Comparison of ENCODE assay signal across 10 mouse cellular contexts in genomic region chr14:8218730-8219380, GRCm38 (mm10). TPM values are rescaled to one million over a fixed set of nuclear protein-coding genes. Genes with fewer than 3 reads are reported as not detected.
A peak's percentile ranks its signal among the peaks of the same experiment; 100 is the strongest.
DNase-seq lines count a peak whose midpoint lies in the region; ATAC-seq lines count a peak whose summit lies in the region.
"Had no signal": no experiment of that assay in that cellular context is flagged by ENCODE, and none has a peak within 500 bp of the region (broad histone marks: within the 10 kb centered on the region; RNA-seq: fewer than 3 reads in every experiment).

No protein-coding gene starts in this region.

- no peak for DNase-seq in limb, embryonic 10.5 days (ENCODE audit: low spot score)
- peak; percentile 37 for DNase-seq in embryonic facial prominence, embryonic 11.5 days (ENCODE audit: low spot score)
- no peak for DNase-seq in thymus, postnatal 14 days
- no peak for DNase-seq in thymus, adult 18-20 months
- no peak for DNase-seq in frontal cortex, postnatal 10 days (ENCODE audit: low spot score in 2 of 2)

- H3K27me3 ChIP-seq in limb, embryonic 12.5 days, result 0 out of 2 replicates have a peak, but pooled peaks cover 10% of the 10 kb centered on the region
- H3K27me3 ChIP-seq in limb, embryonic 10.5 days (ENCODE audit: low read depth, poor library complexity, severe bottlenecking), result peaks cover 6% of the 10 kb centered on the region; the same call in 1 of the 2 replicates
- H3K27me3 ChIP-seq in embryonic facial prominence, embryonic 11.5 days (ENCODE audit: control insufficient read depth, insufficient read depth, low read length), result no peaks in the 10 kb centered on the region
- no peaks in the 10 kb centered on the region for H3K27me3 ChIP-seq in kidney, embryonic 15.5 days
- H3K27me3 ChIP-seq: liver, embryonic 15.5 days; Patski had no signal

- H3K9me3 ChIP-seq in limb, embryonic 12.5 days, result no peaks in the 10 kb centered on the region
- no peaks in the 10 kb centered on the region for H3K9me3 ChIP-seq in limb, embryonic 10.5 days (replicated peaks)
- H3K9me3 ChIP-seq in embryonic facial prominence, embryonic 11.5 days (replicated peaks; ENCODE audit: control insufficient read depth, low read length), result no peaks in the 10 kb centered on the region
- no peaks in the 10 kb centered on the region for H3K9me3 ChIP-seq in kidney, embryonic 15.5 days (replicated peaks)
- H3K9me3 ChIP-seq: liver, embryonic 15.5 days had no signal

- peak overlapping the region; percentile 25; the same call in 1 of the 2 replicates for H3K27ac ChIP-seq in limb, embryonic 12.5 days
- H3K27ac ChIP-seq in limb, embryonic 10.5 days, result no peak overlapping the region
- no peak overlapping the region for H3K27ac ChIP-seq in embryonic facial prominence, embryonic 11.5 days (replicated peaks; ENCODE audit: low read depth, low read length)
- H3K27ac ChIP-seq in kidney, embryonic 15.5 days, result peak overlapping the region; percentile 81
- H3K27ac ChIP-seq: liver, embryonic 15.5 days had no signal

- 34% methylated on average over 10 of the region's 10 CpGs for WGBS in limb, embryonic 12.5 days
- WGBS in limb, embryonic 10.5 days, result 35% methylated on average over 10 of the region's 10 CpGs
- WGBS in embryonic facial prominence, embryonic 11.5 days, result 18% methylated on average over 10 of the region's 10 CpGs
- WGBS in kidney, embryonic 15.5 days, result 34% methylated on average over 10 of the region's 10 CpGs

- H3K4me2 ChIP-seq in limb, embryonic 12.5 days, result peak overlapping the region; percentile 16
- no peak overlapping the region for H3K4me2 ChIP-seq in embryonic facial prominence, embryonic 11.5 days (ENCODE audit: low read depth, low read length)
- H3K4me2 ChIP-seq in kidney, embryonic 15.5 days, result peak overlapping the region; percentile 3; the same call in 1 of the 2 replicates
- H3K4me2 ChIP-seq: liver, embryonic 15.5 days had no signal

- no peak for ATAC-seq in limb, embryonic 12.5 days (ENCODE audit: insufficient number of reproducible peaks, insufficient read depth, low FRiP score, low TSS enrichment, low read depth)
- no peak for ATAC-seq in embryonic facial prominence, embryonic 11.5 days (replicated peaks; ENCODE audit: insufficient number of reproducible peaks, low FRiP score, low TSS enrichment, low read depth)
- no peak for ATAC-seq in kidney, embryonic 15.5 days (replicated peaks; ENCODE audit: low FRiP score)
- ATAC-seq in erythroblast, adult 5-6 weeks (replicated peaks; ENCODE audit: low FRiP score, poor library complexity, severe bottlenecking), result no peak
- ATAC-seq: Patski had no signal

- H3K4me1 ChIP-seq in limb, embryonic 12.5 days (replicated peaks), result peaks cover 28% of the 10 kb centered on the region
- H3K4me1 ChIP-seq in limb, embryonic 10.5 days, result peaks cover 35% of the 10 kb centered on the region
- H3K4me1 ChIP-seq in embryonic facial prominence, embryonic 11.5 days (ENCODE audit: control insufficient read depth, insufficient read depth, low read length), result peaks cover 4% of the 10 kb centered on the region; the same call in 1 of the 2 replicates
- peaks cover 34% of the 10 kb centered on the region for H3K4me1 ChIP-seq in kidney, embryonic 15.5 days

- no peak overlapping the region for H3K4me3 ChIP-seq in limb, embryonic 12.5 days (replicated peaks)
- no peak overlapping the region for H3K4me3 ChIP-seq in limb, embryonic 10.5 days
- H3K4me3 ChIP-seq in embryonic facial prominence, embryonic 11.5 days (ENCODE audit: low read depth, low read length), result no peak overlapping the region
- no peak overlapping the region for H3K4me3 ChIP-seq in kidney, embryonic 15.5 days (replicated peaks)
- H3K4me3 ChIP-seq: liver, embryonic 15.5 days had no signal

- H3K9ac ChIP-seq in limb, embryonic 12.5 days (replicated peaks), result no peak overlapping the region
- no peak overlapping the region for H3K9ac ChIP-seq in embryonic facial prominence, embryonic 11.5 days (replicated peaks; ENCODE audit: low read length)
- H3K9ac ChIP-seq in kidney, embryonic 15.5 days, result no peak overlapping the region
- H3K9ac ChIP-seq: liver, embryonic 15.5 days had no signal

- peaks cover 25% of the 10 kb centered on the region for H3K36me3 ChIP-seq in limb, embryonic 12.5 days
- H3K36me3 ChIP-seq in limb, embryonic 10.5 days, result peaks cover 8% of the 10 kb centered on the region
- H3K36me3 ChIP-seq in embryonic facial prominence, embryonic 11.5 days (replicated peaks; ENCODE audit: control insufficient read depth, insufficient read depth, low read depth, low read length), result no peaks in the 10 kb centered on the region
- peaks cover 26% of the 10 kb centered on the region for H3K36me3 ChIP-seq in kidney, embryonic 15.5 days

RNA-seq across cellular contexts. Expression of gene Kctd6, which starts 4.9 kb away (rescaled TPM):
- polyA plus RNA-seq in limb, embryonic 12.5 days (2016; fragmentation: Nextera tagmentation; extraction: Ambion mirVana), result 16.1 and 21.7 TPM in 2 replicates
- polyA plus RNA-seq in limb, embryonic 10.5 days (2016; fragmentation: Nextera tagmentation; extraction: Ambion mirVana), result 8.5 and 9.7 TPM in 2 replicates
- 11.9 and 14.1 TPM in 2 replicates for polyA plus RNA-seq in embryonic facial prominence, embryonic 11.5 days (2014; fragmentation: Nextera tagmentation; extraction: Ambion mirVana)
- polyA plus RNA-seq in kidney, embryonic 15.5 days (2015; fragmentation: Nextera tagmentation; extraction: Ambion mirVana), result 9.0 and 9.3 TPM in 2 replicates
- 1.2 and 2.3 TPM in 2 replicates for total RNA-seq in erythroblast, adult 5-6 weeks (2015; ENCODE audit: low replicate concordance)
- 5.4 and 6.6 TPM in 2 replicates for total RNA-seq in erythroblast, adult 5-6 weeks (2017; ENCODE audit: low replicate concordance)

RNA-seq across cellular contexts. Expression of gene Acox2, which starts 40.3 kb away (rescaled TPM):
- polyA plus RNA-seq in limb, embryonic 12.5 days (2016; fragmentation: Nextera tagmentation; extraction: Ambion mirVana), result not detected in 2 replicates
- 0.11 TPM in 1 of 2 replicates, not detected in the other for polyA plus RNA-seq in limb, embryonic 10.5 days (2016; fragmentation: Nextera tagmentation; extraction: Ambion mirVana)
- polyA plus RNA-seq in embryonic facial prominence, embryonic 11.5 days (2014; fragmentation: Nextera tagmentation; extraction: Ambion mirVana), result not detected in 2 replicates
- 0.94 and 1.1 TPM in 2 replicates for polyA plus RNA-seq in kidney, embryonic 15.5 days (2015; fragmentation: Nextera tagmentation; extraction: Ambion mirVana)
- not detected in 2 replicates for total RNA-seq in erythroblast, adult 5-6 weeks (2015; ENCODE audit: low replicate concordance)
- total RNA-seq in erythroblast, adult 5-6 weeks (2017; ENCODE audit: low replicate concordance), result not detected in 2 replicates

RNA-seq across cellular contexts. Expression of gene Pdhb, which starts 46.0 kb away (rescaled TPM):
- polyA plus RNA-seq in limb, embryonic 12.5 days (2016; fragmentation: Nextera tagmentation; extraction: Ambion mirVana), result 200 TPM in 2 replicates
- 208 and 229 TPM in 2 replicates for polyA plus RNA-seq in limb, embryonic 10.5 days (2016; fragmentation: Nextera tagmentation; extraction: Ambion mirVana)
- polyA plus RNA-seq in embryonic facial prominence, embryonic 11.5 days (2014; fragmentation: Nextera tagmentation; extraction: Ambion mirVana), result 212 and 229 TPM in 2 replicates
- 235 and 241 TPM in 2 replicates for polyA plus RNA-seq in kidney, embryonic 15.5 days (2015; fragmentation: Nextera tagmentation; extraction: Ambion mirVana)
- total RNA-seq in erythroblast, adult 5-6 weeks (2015; ENCODE audit: low replicate concordance), result 26.9 and 51.2 TPM in 2 replicates
- total RNA-seq in erythroblast, adult 5-6 weeks (2017; ENCODE audit: low replicate concordance), result 56.0 and 56.1 TPM in 2 replicates

Comparison
In these comparisons a context has a peak if more than half of its experiments do, and no peak if none do; other contexts are left out.
1. H3K27ac ChIP-seq: peak in limb, embryonic 12.5 days (single experiment) and kidney, embryonic 15.5 days (single experiment); none in limb, embryonic 10.5 days (single experiment) and embryonic facial prominence, embryonic 11.5 days (single experiment).